Mouse (Mus musculus) retina, postnatal 7 days (tissue): ENCODE measurements around the gene Cul5.

Source experiments
- DNase-seq: peaks from one replicate; pipeline ENCODE4 v3.0.0-alpha.2; 2012; ENCODE audit warnings: low read depth, low spot score

Gene Cul5

GRCm38 (mm10) chr9:53607816-53608215, 62.0 kb downstream of the Cul5 start:
- no peak for DNase-seq

GRCm38 (mm10) chr9:53607192-53607591, 62.6 kb downstream of the Cul5 start:
- DNase-seq: no peak

- DNase-seq: no peak
These were observed 64.9 kb downstream of the Cul5 start for GRCm38 (mm10) chr9:53604954-53605353.

DNA sequence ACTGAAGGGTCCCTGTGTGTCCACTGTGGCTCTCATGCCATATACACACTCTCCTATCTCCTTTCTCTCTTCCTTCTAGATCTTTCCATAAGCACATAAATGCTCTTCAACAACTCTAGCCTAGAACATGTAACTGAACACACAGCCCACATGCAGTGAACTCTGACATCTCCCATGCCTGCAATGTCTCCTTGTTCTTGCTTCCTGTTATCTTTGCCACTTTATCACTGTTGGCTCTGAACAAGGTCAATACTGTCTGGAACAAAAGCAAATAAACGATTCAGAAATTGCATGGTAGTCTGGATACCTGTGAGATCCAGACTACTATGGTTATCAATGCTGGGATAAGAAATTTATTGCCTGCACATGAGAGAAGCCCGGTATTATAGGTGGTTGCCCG, 66.0 kb downstream of the Cul5 start:
- DNase-seq: no peak

DNA sequence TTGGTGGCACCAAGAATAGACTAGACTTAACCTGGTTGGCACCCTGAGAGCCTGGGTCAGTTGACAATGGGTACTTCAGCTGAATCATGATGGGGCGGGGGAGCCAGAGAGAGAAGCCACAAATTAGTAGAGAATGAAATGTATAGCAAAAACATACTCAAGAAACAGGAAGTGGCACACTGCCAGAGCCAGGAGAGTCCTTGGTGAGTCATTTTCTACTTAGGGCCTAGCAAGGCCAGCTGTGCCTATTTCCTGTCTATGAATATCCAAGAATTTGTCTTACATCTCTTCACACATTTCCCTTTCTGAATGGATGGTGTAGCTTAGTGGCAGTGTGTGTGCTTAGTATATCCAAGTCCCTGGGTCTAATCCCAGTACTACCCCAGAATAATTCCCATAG, 66.4 kb downstream of the Cul5 start:
- no peak for DNase-seq

GRCm38 (mm10) chr9:53601541-53601940, 68.3 kb downstream of the Cul5 start:
- DNase-seq: no peak

GRCm38 (mm10) chr9:53598631-53599030, 71.2 kb downstream of the Cul5 start:
- no peak for DNase-seq

- DNase-seq: no peak
These were observed 72.7 kb downstream of the Cul5 start for GRCm38 (mm10) chr9:53596971-53597600.

- DNase-seq: peak; percentile 46
These were observed 75.0 kb downstream of the Cul5 start for GRCm38 (mm10) chr9:53594764-53595163.

DNA sequence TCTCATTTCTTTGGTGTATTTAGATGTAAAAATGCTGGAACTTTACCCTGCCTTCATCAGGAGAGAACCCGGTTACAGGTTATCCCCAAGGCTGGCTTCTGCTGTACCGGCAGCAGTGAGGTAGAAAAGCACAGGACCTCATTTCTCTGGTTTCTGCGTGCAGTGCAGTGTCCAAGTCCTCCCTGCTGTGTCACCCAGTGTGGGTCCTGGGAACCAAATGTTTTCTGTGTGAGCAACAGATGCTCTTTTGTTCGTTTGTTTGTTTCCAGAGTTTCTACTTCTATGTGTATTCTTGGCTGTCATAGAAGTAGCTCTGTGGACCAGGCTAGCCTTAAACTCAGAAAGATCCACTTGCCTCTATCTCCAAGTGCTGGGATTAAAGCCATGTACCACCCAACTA, 87.9 kb downstream of the Cul5 start:
- DNase-seq: no peak

- DNase-seq: no peak
These were observed 94.1 kb downstream of the Cul5 start for GRCm38 (mm10) chr9:53575721-53576120.

- no peak for DNase-seq
These were observed 97.1 kb downstream of the Cul5 start for GRCm38 (mm10) chr9:53572516-53573307.

DNA sequence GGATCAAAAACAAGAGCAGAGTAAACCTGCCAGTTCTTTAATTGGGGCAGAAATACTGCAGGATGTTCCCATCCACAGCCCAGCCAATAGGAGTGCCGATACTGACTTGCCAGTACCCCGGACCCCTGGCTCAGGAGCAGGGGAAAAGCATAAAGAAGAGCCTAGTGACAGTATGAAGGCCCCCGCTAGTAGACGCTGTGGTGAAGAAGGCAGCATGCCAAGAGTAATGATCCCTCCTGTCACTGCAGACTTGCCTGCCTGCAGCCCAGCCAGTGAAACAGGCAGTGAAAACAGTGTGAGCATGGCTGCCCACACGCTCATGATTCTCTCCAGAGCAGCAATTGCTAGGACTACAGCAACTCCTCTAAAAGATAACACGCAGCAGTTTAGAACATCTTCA, 99.2 kb downstream of the Cul5 start:
- DNase-seq: no peak
